Mouse (Mus musculus) hindbrain, postnatal 0 days (tissue): ENCODE data around the gene Plxnb1. TPM values are rescaled to one million over a fixed set of nuclear protein-coding genes. Genes with fewer than 3 reads are reported as not detected.

Experiments
- ATAC-seq: fragments of 200-750 bp; cut with Nextera tagmentation; 2 replicates; pipeline ENCODE4 v1.8.0; 2017; ENCODE audit warnings: mild to moderate bottlenecking, moderate TSS enrichment, moderate library complexity
- DNase-seq: peaks from one replicate; pipeline ENCODE4 v3.0.0-alpha.2; 2015; ENCODE audit warnings: low spot score
- H3K27ac ChIP-seq: fragments of 300-500 bp; sonication (generic); 2 replicates; pipeline ENCODE4 v1.5.1; 2014; ENCODE audit warnings: mild to moderate bottlenecking
- H3K27me3 ChIP-seq: fragments of 300-500 bp; sonication (generic); 2 replicates; pipeline ENCODE4 v1.6.1; 2014; ENCODE audit warnings: low read length, mixed read lengths; ENCODE audit not compliant: insufficient read depth
- H3K36me3 ChIP-seq: fragments of 300-500 bp; sonication (generic); 2 replicates; pipeline ENCODE4 v1.6.1; 2014; ENCODE audit warnings: low read length, mixed read lengths; ENCODE audit not compliant: insufficient read depth
- H3K4me1 ChIP-seq: fragments of 300-500 bp; sonication (generic); 2 replicates; pipeline ENCODE4 v1.6.1; 2014; ENCODE audit warnings: antibody characterized with exemption, low read length, mixed read lengths; ENCODE audit not compliant: insufficient read depth
- H3K4me2 ChIP-seq: fragments of 300-500 bp; sonication (generic); 2 replicates; pipeline ENCODE4 v1.6.1; 2014; ENCODE audit warnings: low read depth, mild to moderate bottlenecking, low read length, moderate library complexity, mixed read lengths
- H3K4me3 ChIP-seq: fragments of 300-500 bp; sonication (generic); 2 replicates; pipeline ENCODE4 v1.5.1; 2014; ENCODE audit warnings: low read length
- H3K9ac ChIP-seq: fragments of 300-500 bp; sonication (generic); replicated peaks from 2 replicates; pipeline ENCODE4 v1.6.1; 2014; ENCODE audit warnings: mild to moderate bottlenecking, low read length, moderate library complexity, mixed read lengths
- H3K9me3 ChIP-seq: fragments of 300-500 bp; sonication (generic); 2 replicates; pipeline ENCODE4 v1.6.1; 2016; ENCODE audit warnings: low read length, mixed read lengths
- CTCF ChIP-seq: IDR thresholded peaks from 2 replicates; pipeline ENCODE4 v1.5.1; 2016; ENCODE audit warnings: antibody characterized with exemption, control low read depth, low read depth
- WGBS: fragments of 180-500 bp; shearing (Covaris S2); extraction: QIAGEN DNeasy Blood & Tissue Kit; methylation state at CpG from one replicate; pipeline ENCODE4 v1.1.7; 2014; 5-methylcytosine and 5-hydroxymethylcytosine counted together
- polyA plus RNA-seq: library from polyadenylated mRNA; unstranded; fragments of >200 nt; fragmentation: Nextera tagmentation; extraction: Ambion mirVana; gene quantifications from 2 replicates; pipeline ENCODE4 v1.2.1, GENCODE M21; 2015
- total RNA-seq: library from RNA; depleted of rRNA; stranded (reverse); fragments of >200 nt; gene quantifications from 2 replicates; pipeline ENCODE4 v1.2.3, GENCODE M21; 2014

The Plxnb1 gene
- total and polyA plus RNA-seq, 2 experiments from 2014 or later, result 11.2 to 82.3 TPM

DNA sequence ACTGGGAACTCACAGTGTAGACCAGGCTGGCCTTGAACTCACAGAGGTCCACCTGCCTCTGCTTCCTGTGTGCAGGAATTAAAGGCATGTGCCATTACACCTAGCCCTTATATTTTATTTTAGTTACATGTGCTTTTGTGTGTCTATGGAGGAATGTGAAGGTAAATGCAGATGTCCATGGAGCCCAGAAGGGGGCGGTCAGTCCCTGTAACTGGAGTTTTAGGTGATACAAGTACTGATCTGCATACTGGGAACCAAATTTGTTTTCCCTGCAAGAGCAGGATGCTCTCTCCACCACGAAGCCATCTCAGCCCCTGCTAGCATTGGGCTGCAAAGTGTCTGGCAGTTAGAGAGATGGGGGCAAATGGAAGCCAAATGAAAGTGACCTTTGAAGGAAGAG lies 10.3 kb upstream of the Plxnb1 start:
- no peaks in the 10 kb centered on the region for H3K36me3 ChIP-seq
- H3K9ac ChIP-seq, result no peak overlapping the region
- peak; percentile 73 for TF ChIP-seq CTCF
- H3K4me1 ChIP-seq, result peaks cover 15% of the 10 kb centered on the region
- H3K9me3 ChIP-seq, result no peaks in the 10 kb centered on the region
- H3K4me3 ChIP-seq, result no peak overlapping the region
- H3K27me3 ChIP-seq, result no peaks in the 10 kb centered on the region
- ATAC-seq (no peak), DNase-seq (peak; percentile 64)
- WGBS, result 10% methylated on average over 2 of the region's 2 CpGs
- no peak overlapping the region for H3K27ac ChIP-seq
- no peak overlapping the region for H3K4me2 ChIP-seq

- peak; percentile 81 for TF ChIP-seq CTCF
- Histone ChIP-seq H3K27me3 (no peaks in the 10 kb centered on the region), H3K4me1 (peaks cover 5% of the 10 kb centered on the region), H3K36me3 (peaks cover 9% of the 10 kb centered on the region; the same call in 1 of the 2 replicates), H3K9me3 (no peaks in the 10 kb centered on the region), H3K27ac (peak overlapping the region; percentile 12; the same call in 1 of the 2 replicates), H3K4me3 (no peak overlapping the region), H3K4me2 (no peak overlapping the region), H3K9ac (no peak overlapping the region)
- 5% methylated on average over 5 of the region's 5 CpGs for WGBS
- DNase-seq (peak; percentile 87), ATAC-seq (peak; percentile 55)
Observed at GRCm38 (mm10) chr9:109087987-109088386, 7.2 kb upstream of the Plxnb1 start.

DNA sequence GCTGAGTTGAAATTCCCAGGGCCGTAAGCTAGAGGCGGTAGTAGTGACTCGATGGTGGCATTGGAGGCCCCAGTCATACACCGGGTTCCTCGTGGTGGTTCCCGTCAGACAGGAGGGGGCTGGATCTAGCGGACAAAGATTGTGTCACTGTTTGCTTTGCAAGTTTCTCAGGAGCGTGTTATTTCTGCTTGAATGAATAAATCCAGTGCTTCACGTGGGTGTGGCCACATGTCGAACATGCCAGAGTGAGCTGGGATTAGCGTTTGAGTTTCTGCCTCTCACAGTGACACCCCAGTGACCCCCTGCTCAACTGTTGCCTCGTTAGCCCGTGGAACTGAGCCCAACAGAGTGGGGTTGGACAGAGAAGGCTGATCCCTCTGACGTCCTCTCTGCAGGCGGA lies 4.7 kb upstream of the Plxnb1 start:
- no peaks in the 10 kb centered on the region for H3K27me3 ChIP-seq
- no peak overlapping the region for H3K4me3 ChIP-seq
- H3K4me2 ChIP-seq, result no peak overlapping the region
- TF ChIP-seq CTCF, result no peak
- no peaks in the 10 kb centered on the region for H3K4me1 ChIP-seq
- no peak for DNase-seq
- no peak overlapping the region for H3K27ac ChIP-seq
- WGBS, result 48% methylated on average over 15 of the region's 15 CpGs
- ATAC-seq, result no peak
- no peak overlapping the region for H3K9ac ChIP-seq
- H3K36me3 ChIP-seq, result peaks cover 9% of the 10 kb centered on the region; the same call in 1 of the 2 replicates
- no peaks in the 10 kb centered on the region for H3K9me3 ChIP-seq

DNA sequence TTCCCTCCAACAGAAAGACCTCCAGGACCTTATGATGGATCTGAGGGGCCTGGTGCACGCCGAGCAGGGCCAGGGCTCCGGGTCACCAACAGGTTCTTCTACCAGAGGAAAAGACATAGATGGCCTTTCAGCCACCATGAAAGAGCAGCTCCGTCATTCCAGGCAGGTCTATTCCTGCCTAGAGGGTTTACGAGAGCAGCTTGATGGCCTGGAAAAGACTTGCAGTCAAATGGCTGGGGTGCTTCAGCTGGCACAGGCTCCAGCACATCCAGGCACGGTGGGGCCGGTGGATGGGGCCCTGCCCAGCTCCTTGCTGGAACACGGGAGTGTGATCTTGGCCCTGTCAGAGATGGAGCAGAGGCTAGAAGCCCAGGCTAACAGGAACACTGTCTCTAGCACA lies 3.4 kb upstream of the Plxnb1 start:
- DNase-seq (no peak), ATAC-seq (no peak)
- no peak for TF ChIP-seq CTCF
- Histone ChIP-seq H3K36me3 (peaks cover 9% of the 10 kb centered on the region; the same call in 1 of the 2 replicates), H3K4me3 (no peak overlapping the region), H3K4me1 (no peaks in the 10 kb centered on the region), H3K9ac (no peak overlapping the region), H3K27me3 (no peaks in the 10 kb centered on the region), H3K9me3 (no peaks in the 10 kb centered on the region), H3K4me2 (no peak overlapping the region), H3K27ac (no peak overlapping the region)
- 89% methylated on average over 8 of the region's 8 CpGs for WGBS

- no peak for ATAC-seq
Observed at GRCm38 (mm10) chr9:109092799-109093198, 2.4 kb upstream of the Plxnb1 start.

GRCm38 (mm10) chr9:109093786-109094552 lies 1.2 kb upstream of the Plxnb1 start:
- Histone ChIP-seq H3K9ac (no peak overlapping the region), H3K4me3 (peak overlapping the region; percentile 75), H3K4me1 (peaks cover 14% of the 10 kb centered on the region; the same call in 1 of the 2 replicates), H3K4me2 (peak overlapping the region; percentile 70), H3K36me3 (peaks cover 9% of the 10 kb centered on the region; the same call in 1 of the 2 replicates), H3K9me3 (no peaks in the 10 kb centered on the region), H3K27ac (peak overlapping the region; percentile 99), H3K27me3 (no peaks in the 10 kb centered on the region)
- 18% methylated on average over 11 of the region's 11 CpGs for WGBS
- TF ChIP-seq CTCF, result no peak
- DNase-seq (peak; percentile 47), ATAC-seq (no peak)

More at GRCm38 (mm10) chr9:109092799-109093198, 2.4 kb upstream of the Plxnb1 start:
- Histone ChIP-seq H3K27ac (no peak overlapping the region), H3K9me3 (no peaks in the 10 kb centered on the region), H3K27me3 (no peaks in the 10 kb centered on the region), H3K4me2 (no peak overlapping the region), H3K36me3 (peaks cover 9% of the 10 kb centered on the region; the same call in 1 of the 2 replicates), H3K9ac (no peak overlapping the region), H3K4me1 (peaks cover 6% of the 10 kb centered on the region; the same call in 1 of the 2 replicates), H3K4me3 (no peak overlapping the region)
- 33% methylated on average over 6 of the region's 6 CpGs for WGBS
- no peak for DNase-seq
- no peak for TF ChIP-seq CTCF
